Mouse (Mus musculus): Measurements from ENCODE around the gene BC037034.
"Not testable (repeated sequence)": the region's sequence is repeated elsewhere in the genome, so short reads cannot be mapped to it uniquely, and the experiment has no call there.

Gene BC037034

GRCm38 (mm10) chr5:138216632-138217031 lies 47.2 kb downstream of the BC037034 start:
- DNase-seq (ENCODE audit: low spot score in 2 of 2): not testable (repeated sequence)
